Mouse (Mus musculus) ES-Bruce4 (cell line): ENCODE measurements around the gene Dlgap1. TPM values are rescaled to one million over a fixed set of nuclear protein-coding genes. Genes with fewer than 3 reads are reported as not detected.

Experiments
- H3K27ac ChIP-seq: 2 replicates; pipeline ENCODE4 v1.5.1; 2012; ENCODE audit warnings: low read length, inconsistent platforms; ENCODE audit not compliant: insufficient read depth
- H3K27me3 ChIP-seq: 2 replicates; pipeline ENCODE4 v1.6.1; 2012; ENCODE audit warnings: mild to moderate bottlenecking, low read length, inconsistent platforms; ENCODE audit not compliant: control insufficient read depth, poor library complexity, insufficient read depth, severe bottlenecking
- H3K36me3 ChIP-seq: 2 replicates; pipeline ENCODE4 v1.6.1; 2012; ENCODE audit warnings: inconsistent platforms, mild to moderate bottlenecking, low read length, moderate library complexity; ENCODE audit not compliant: control insufficient read depth, poor library complexity, insufficient read depth, severe bottlenecking
- H3K4me1 ChIP-seq: one replicate; pipeline ENCODE4 v1.8.1; 2011; ENCODE audit warnings: low read length; ENCODE audit not compliant: control insufficient read depth, insufficient read depth
- H3K4me3 ChIP-seq: 2 replicates; pipeline ENCODE4 v1.5.1; 2011; ENCODE audit warnings: low read depth, mild to moderate bottlenecking, low read length
- H3K9ac ChIP-seq: 2 replicates; pipeline ENCODE4 v1.6.1; 2012; ENCODE audit warnings: low read depth, mild to moderate bottlenecking, inconsistent platforms; ENCODE audit not compliant: poor library complexity, severe bottlenecking
- H3K9me3 ChIP-seq: replicated peaks from 2 replicates; pipeline ENCODE4 v1.6.1; 2012; ENCODE audit warnings: mild to moderate bottlenecking, low read length, inconsistent platforms; ENCODE audit not compliant: control insufficient read depth, poor library complexity, insufficient read depth, severe bottlenecking
- CTCF ChIP-seq: IDR thresholded peaks from one replicate; pipeline ENCODE4 v1.8.1; 2011; ENCODE audit warnings: low read depth, low read length
- EP300 ChIP-seq: IDR thresholded peaks from 2 replicates; pipeline ENCODE4 v1.6.1; 2011; ENCODE audit warnings: low read depth, low read length; ENCODE audit not compliant: insufficient read depth
- POLR2A ChIP-seq: IDR thresholded peaks from one replicate; pipeline ENCODE4 v1.8.1; 2011; ENCODE audit warnings: low read length; ENCODE audit not compliant: insufficient read depth
- polyA plus RNA-seq: library from polyadenylated mRNA; stranded (reverse); fragments of >200 nt; gene quantifications from 2 replicates; pipeline ENCODE4 v1.2.4, GENCODE M21; 2011; ENCODE audit warnings: low read depth; ENCODE audit not compliant: missing spikeins, insufficient read depth, insufficient read length

Gene Dlgap1
- polyA plus RNA-seq, 1 experiment = 1.2 TPM

- no peaks in the 10 kb centered on the region for H3K4me1 ChIP-seq
- no peak overlapping the region for H3K27ac ChIP-seq
- H3K9ac ChIP-seq = no peak overlapping the region
- TF ChIP-seq CTCF = no peak
- TF ChIP-seq EP300 = no peak
- TF ChIP-seq POLR2A = no peak
- H3K4me3 ChIP-seq = no peak overlapping the region
- no peaks in the 10 kb centered on the region for H3K36me3 ChIP-seq
- no peaks in the 10 kb centered on the region for H3K27me3 ChIP-seq
- H3K9me3 ChIP-seq = no peaks in the 10 kb centered on the region
Observed at GRCm38 (mm10) chr17:70363971-70364370, 395.1 kb downstream of the Dlgap1 start.

GRCm38 (mm10) chr17:70369124-70369523, 400.3 kb downstream of the Dlgap1 start:
- Histone ChIP-seq H3K4me1 (no peaks in the 10 kb centered on the region), H3K9ac (no peak overlapping the region), H3K27me3 (no peaks in the 10 kb centered on the region), H3K36me3 (no peaks in the 10 kb centered on the region), H3K27ac (no peak overlapping the region), H3K4me3 (no peak overlapping the region), H3K9me3 (no peaks in the 10 kb centered on the region)
- TF ChIP-seq POLR2A (no peak), CTCF (no peak), EP300 (no peak)

- Histone ChIP-seq H3K9ac (no peak overlapping the region), H3K27me3 (no peaks in the 10 kb centered on the region), H3K36me3 (no peaks in the 10 kb centered on the region), H3K4me3 (no peak overlapping the region), H3K27ac (no peak overlapping the region), H3K4me1 (no peaks in the 10 kb centered on the region), H3K9me3 (no peaks in the 10 kb centered on the region)
- TF ChIP-seq EP300 (no peak), POLR2A (no peak), CTCF (no peak)
Observed at GRCm38 (mm10) chr17:70377020-70377419, 408.1 kb downstream of the Dlgap1 start.

- H3K9ac ChIP-seq = no peak overlapping the region
- H3K4me1 ChIP-seq = no peaks in the 10 kb centered on the region
- no peak overlapping the region for H3K27ac ChIP-seq
- no peak overlapping the region for H3K4me3 ChIP-seq
- H3K36me3 ChIP-seq = no peaks in the 10 kb centered on the region
- H3K27me3 ChIP-seq = no peaks in the 10 kb centered on the region
- no peak for TF ChIP-seq CTCF
- no peak for TF ChIP-seq POLR2A
- TF ChIP-seq EP300 = no peak
- H3K9me3 ChIP-seq = no peaks in the 10 kb centered on the region
Observed at GRCm38 (mm10) chr17:70388447-70388846, 419.6 kb downstream of the Dlgap1 start.

- Histone ChIP-seq H3K9me3 (no peaks in the 10 kb centered on the region), H3K4me1 (no peaks in the 10 kb centered on the region), H3K4me3 (no peak overlapping the region), H3K9ac (no peak overlapping the region), H3K36me3 (no peaks in the 10 kb centered on the region), H3K27me3 (no peaks in the 10 kb centered on the region), H3K27ac (no peak overlapping the region)
- TF ChIP-seq EP300 (no peak), POLR2A (no peak), CTCF (no peak)
Observed at GRCm38 (mm10) chr17:70397220-70397619, 428.3 kb downstream of the Dlgap1 start.

- H3K9ac ChIP-seq = no peak overlapping the region
- H3K27ac ChIP-seq = no peak overlapping the region
- H3K4me1 ChIP-seq = no peaks in the 10 kb centered on the region
- no peak for TF ChIP-seq EP300
- TF ChIP-seq CTCF = no peak
- TF ChIP-seq POLR2A = no peak
- H3K4me3 ChIP-seq = no peak overlapping the region
- H3K36me3 ChIP-seq = no peaks in the 10 kb centered on the region
- H3K27me3 ChIP-seq = no peaks in the 10 kb centered on the region
- no peaks in the 10 kb centered on the region for H3K9me3 ChIP-seq
Observed at GRCm38 (mm10) chr17:70397708-70398107, 428.8 kb downstream of the Dlgap1 start.
